Mouse (Mus musculus): ENCODE results near the gene Cyp2c67.
"Not testable (repeated sequence)": the region's sequence is repeated elsewhere in the genome, so short reads cannot be mapped to it uniquely, and the experiment has no call there.

Gene Cyp2c67

GRCm38 (mm10) chr19:39648938-39649337 is at the start of gene Cyp2c67:
Gene Cyp2c67, minus strand, starts transcription at chr19:39649051.
- DNase-seq (ENCODE audit: low read depth), result no peak

- DNase-seq (ENCODE audit: low read depth), result not testable (repeated sequence)
Measured at GRCm38 (mm10) chr19:39665650-39666049, 16.8 kb upstream of the Cyp2c67 start.

GRCm38 (mm10) chr19:39652381-39652780 is 3.5 kb upstream of the Cyp2c67 start:
- DNase-seq (ENCODE audit: low read depth), result no peak

- no peak for DNase-seq (ENCODE audit: low read depth)
Measured at GRCm38 (mm10) chr19:39647519-39647918, 1.3 kb downstream of the Cyp2c67 start.

- DNase-seq (ENCODE audit: low read depth), result not testable (repeated sequence)
Measured at GRCm38 (mm10) chr19:39644551-39644950, 4.3 kb downstream of the Cyp2c67 start.
